Mouse (Mus musculus): Measurements from ENCODE around the gene Cfap97d1.

The Cfap97d1 gene

DNA sequence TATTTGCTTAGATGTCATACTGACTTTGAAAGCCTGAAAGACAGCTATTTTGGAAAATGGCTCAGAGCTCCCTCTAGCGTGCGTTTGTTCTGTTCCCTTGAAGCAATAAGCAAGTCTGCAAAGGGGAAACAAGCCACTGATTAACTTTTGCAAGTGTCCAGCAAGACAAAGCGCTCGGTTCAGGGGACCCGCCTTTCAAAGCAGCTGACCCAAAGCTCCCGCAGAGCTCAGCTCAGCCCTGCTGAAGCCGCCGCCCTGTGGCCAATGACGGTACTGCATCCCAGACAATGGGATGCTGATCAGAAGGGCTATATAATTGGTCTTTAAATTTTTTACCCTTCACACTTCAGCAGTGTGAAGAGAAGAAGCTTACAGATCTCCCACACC, 56.1 kb downstream of the Cfap97d1 start:
- peak; percentile 40 to 80 for DNase-seq

DNA sequence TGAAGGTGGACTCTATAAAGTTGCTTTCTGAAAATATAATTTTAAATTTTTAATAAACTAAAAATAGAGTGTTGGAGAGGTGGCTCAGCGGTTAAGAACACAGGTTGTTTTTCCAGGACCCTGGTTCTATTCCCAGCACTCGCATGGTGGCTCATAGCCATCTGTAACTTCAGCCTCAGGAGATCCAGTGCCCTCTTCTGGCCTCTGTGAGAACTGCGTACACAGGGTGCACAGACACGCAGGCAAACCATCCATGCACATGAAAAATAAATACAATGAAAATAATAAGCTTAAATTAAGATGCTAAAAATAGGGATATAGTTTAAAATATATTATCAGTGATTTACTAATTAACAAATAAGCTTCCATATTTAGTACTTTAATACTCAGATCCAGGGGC, 56.6 kb downstream of the Cfap97d1 start:
- DNase-seq = no peak

DNA sequence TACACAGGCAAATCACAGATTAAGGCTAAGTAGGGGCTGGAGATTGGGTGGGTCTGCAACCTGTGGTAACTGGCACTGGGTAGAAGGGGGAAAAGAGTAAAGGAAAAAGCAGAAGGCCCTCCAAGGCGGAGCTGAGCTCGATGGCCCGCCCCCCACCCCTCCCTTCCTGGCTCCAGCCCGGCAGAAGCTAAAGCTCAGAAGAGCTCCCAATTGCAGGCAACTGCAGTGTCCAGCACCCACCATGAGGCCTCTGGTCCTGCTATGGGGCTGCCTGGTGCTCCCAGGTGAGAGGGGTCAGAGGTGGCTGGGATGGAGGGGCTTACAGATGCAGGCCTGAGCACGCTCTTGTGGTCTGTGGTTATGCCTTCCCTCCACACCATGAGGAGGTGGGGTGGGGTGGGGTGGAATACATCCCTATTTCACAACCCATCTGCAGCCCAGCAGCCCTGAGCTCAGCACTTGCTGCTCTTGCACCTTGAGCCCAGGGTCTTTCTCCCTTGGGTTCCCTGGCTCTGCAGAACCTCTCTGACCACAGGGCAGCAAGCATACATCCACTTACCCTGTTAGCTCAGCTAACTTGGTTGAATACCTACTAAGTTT, 57.4 kb downstream of the Cfap97d1 start, which contains the start of gene Cd300lg:
Gene Cd300lg (plus strand): TSS at position 160 of the 600 bp plus-strand sequence.
- no peak for DNase-seq
